Mouse (Mus musculus) erythroblast, embryonic 14.5 days (primary cell): ENCODE results near the gene Ireb2. TPM values are rescaled to one million over a fixed set of nuclear protein-coding genes. Genes with fewer than 3 reads are reported as not detected.

Source experiments
- H3K27me3 ChIP-seq: 2 replicates; pipeline ENCODE4 v1.6.1; 2012; ENCODE audit warnings: inconsistent platforms; ENCODE audit not compliant: control insufficient read depth
- H3K36me3 ChIP-seq: 2 replicates; pipeline ENCODE4 v1.6.1; 2012; ENCODE audit warnings: mild to moderate bottlenecking, inconsistent platforms; ENCODE audit not compliant: control insufficient read depth
- H3K4me1 ChIP-seq: 2 replicates; pipeline ENCODE4 v1.6.1; 2012; ENCODE audit warnings: inconsistent platforms; ENCODE audit not compliant: control insufficient read depth
- H3K4me3 ChIP-seq: replicated peaks from 2 replicates; pipeline ENCODE3; 2012; ENCODE audit warnings: moderate library complexity, mild to moderate bottlenecking, inconsistent platforms
- H3K9me3 ChIP-seq: 2 replicates; pipeline ENCODE4 v1.6.1; 2012; ENCODE audit warnings: low read length, inconsistent platforms, mixed read lengths; ENCODE audit not compliant: control insufficient read depth
- GATA1 ChIP-seq: IDR thresholded peaks from 2 replicates; pipeline ENCODE4 v1.6.1; 2012; ENCODE audit warnings: low read length, inconsistent platforms, mixed read lengths
- TAL1 ChIP-seq: IDR thresholded peaks from 3 replicates; pipeline ENCODE4 v1.6.1; 2012; ENCODE audit warnings: low read length, inconsistent platforms, mixed read lengths
- polyA plus RNA-seq: library from polyadenylated mRNA; stranded (reverse); fragments of >175 nt; gene quantifications from 2 replicates; pipeline ENCODE4 v1.2.3, GENCODE M21; 2012

Ireb2 gene
- polyA plus RNA-seq, 1 experiment: 0.06 TPM

- H3K36me3 ChIP-seq: peaks cover 42% of the 10 kb centered on the region
- TF ChIP-seq GATA1 (no peak), TAL1 (no peak)
- H3K4me1 ChIP-seq: no peaks in the 10 kb centered on the region
- peaks cover 9% of the 10 kb centered on the region for H3K9me3 ChIP-seq
- no peak overlapping the region for H3K4me3 ChIP-seq
- no peaks in the 10 kb centered on the region for H3K27me3 ChIP-seq
These were observed 97.5 kb downstream of the Ireb2 start for GRCm38 (mm10) chr9:54961059-54961458.

Other genes with a start within 250 kb of the Ireb2 start
- gene Acsbg1, start 201.9 kb upstream of the Ireb2 start, polyA plus RNA-seq: not detected in 2 replicates
- 7.7 and 8.4 TPM in 2 replicates for gene Dnaja4, start 164.9 kb upstream of the Ireb2 start, polyA plus RNA-seq
- 1.2 and 2.7 TPM in 2 replicates for gene Wdr61, start 129.3 kb upstream of the Ireb2 start, polyA plus RNA-seq
- not detected in 2 replicates for gene Crabp1, start 99.0 kb upstream of the Ireb2 start, polyA plus RNA-seq
- 0.01 TPM in 1 of 2 replicates, not detected in the other for gene Hykk, start 53.5 kb downstream of the Ireb2 start, polyA plus RNA-seq
- 0.87 and 1.2 TPM in 2 replicates for gene Psma4, start 87.0 kb downstream of the Ireb2 start, polyA plus RNA-seq
- gene AY074887, start 87.2 kb downstream of the Ireb2 start, polyA plus RNA-seq: not detected in 2 replicates
- gene Chrna5, start 117.1 kb downstream of the Ireb2 start, polyA plus RNA-seq: not detected in 2 replicates
- gene Chrna3, start 162.8 kb downstream of the Ireb2 start, polyA plus RNA-seq: not detected in 2 replicates
- not detected in 2 replicates for gene Chrnb4, start 185.0 kb downstream of the Ireb2 start, polyA plus RNA-seq